Mouse (Mus musculus) liver, postnatal 0 days (tissue): Measurements from ENCODE around the gene Ccdc12.

Experiments used
- CTCF ChIP-seq: sonication (generic); IDR thresholded peaks from 2 replicates; pipeline ENCODE4 v1.5.1; 2016; ENCODE audit warnings: antibody characterized with exemption, low read depth
- EP300 ChIP-seq: IDR thresholded peaks from 2 replicates; pipeline ENCODE4 v1.6.1; 2016; ENCODE audit warnings: antibody characterized with exemption, low read depth, mild to moderate bottlenecking

GRCm38 (mm10) chr9:110623416-110624195, 32.7 kb upstream of the Ccdc12 start:
- TF ChIP-seq CTCF (no peak), EP300 (no peak)
